Mouse (Mus musculus) embryo, embryonic 10.5 days (tissue): ENCODE measurements around the gene Arl5a.
A peak's percentile ranks its signal among the peaks of the same experiment; 100 is the strongest.

Source experiments
- DNase-seq: peaks from one replicate; pipeline ENCODE4 v3.0.0-alpha.2; 2015; ENCODE audit warnings: low spot score

Gene Arl5a

DNA sequence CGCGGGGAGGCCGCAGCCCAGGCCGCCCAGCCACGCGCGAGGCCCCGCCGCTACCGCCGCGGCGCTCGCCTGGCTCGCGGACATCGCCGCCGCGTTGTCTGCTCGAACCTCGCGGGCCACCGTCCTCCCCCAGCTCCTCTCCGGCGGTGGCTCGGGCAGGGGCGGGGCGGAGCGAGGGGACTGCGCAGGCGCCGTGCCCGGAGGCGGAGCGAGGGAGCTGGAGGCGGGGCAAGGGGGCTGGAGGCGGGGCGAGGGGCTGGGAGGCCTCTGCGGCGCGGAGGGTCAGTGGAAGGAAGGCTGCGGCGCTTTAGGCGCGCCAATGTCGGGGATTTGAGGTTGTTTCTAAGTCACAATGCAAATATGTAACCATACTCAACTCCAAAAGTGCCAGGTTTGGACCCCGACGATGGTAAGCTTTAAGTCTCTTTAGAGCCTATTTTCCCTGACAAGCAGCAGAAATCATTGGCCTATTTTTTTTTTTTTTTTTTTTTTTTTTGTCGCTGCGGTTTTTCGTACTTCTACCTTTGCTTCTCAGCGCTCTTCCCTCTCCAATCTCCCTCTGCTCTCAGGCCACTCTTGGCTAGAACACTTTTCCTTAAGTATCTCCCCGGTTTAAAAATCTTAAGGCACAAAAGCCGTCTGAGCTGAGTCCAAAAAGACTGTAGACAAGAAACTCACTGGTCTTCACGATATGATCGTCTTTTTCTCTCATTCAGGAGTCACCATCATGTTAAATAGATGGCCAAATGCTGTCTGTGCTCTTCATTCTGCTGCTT, at the start of gene Arl5a:
Arl5a (minus strand) TSS at position 155 of the 776 bp plus-strand sequence.
- peak; percentile 91 for DNase-seq

DNA sequence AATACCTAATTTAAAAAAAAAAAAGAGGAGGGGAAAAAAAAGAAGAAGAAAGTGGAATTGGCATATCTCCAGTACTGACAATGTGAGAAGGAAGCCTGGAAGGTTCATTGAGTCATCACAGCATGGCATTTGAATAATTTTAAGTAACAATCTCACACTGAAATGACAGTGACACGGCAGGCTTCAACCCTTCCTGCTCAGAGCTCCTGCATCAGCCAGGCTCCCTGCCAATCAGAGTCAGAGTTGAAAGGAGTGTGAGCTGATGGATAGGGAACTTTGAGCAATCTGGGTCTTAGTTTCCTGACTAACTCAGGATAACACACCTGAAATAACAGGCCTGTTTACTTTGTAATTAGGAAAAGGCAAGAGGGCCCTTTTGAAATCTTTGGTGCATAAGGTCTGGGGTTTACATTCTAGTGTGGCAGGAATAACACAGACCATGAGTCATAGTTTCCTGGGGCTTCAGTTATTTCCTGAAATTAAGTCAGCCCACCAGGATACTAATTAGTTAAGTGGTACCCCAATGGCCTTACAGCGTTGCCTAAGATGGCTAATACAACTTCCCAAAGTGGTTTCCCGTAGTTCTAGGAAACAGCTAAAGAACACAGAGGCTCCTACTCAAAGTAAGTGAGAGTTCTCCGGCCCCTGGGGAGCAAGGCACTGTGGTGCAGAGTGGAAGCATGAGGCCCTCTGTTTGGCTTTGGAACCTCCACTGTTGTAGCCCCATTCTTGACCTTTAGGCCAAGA, 47.0 kb upstream of the Arl5a start:
- DNase-seq, result peak; percentile 64

DNA sequence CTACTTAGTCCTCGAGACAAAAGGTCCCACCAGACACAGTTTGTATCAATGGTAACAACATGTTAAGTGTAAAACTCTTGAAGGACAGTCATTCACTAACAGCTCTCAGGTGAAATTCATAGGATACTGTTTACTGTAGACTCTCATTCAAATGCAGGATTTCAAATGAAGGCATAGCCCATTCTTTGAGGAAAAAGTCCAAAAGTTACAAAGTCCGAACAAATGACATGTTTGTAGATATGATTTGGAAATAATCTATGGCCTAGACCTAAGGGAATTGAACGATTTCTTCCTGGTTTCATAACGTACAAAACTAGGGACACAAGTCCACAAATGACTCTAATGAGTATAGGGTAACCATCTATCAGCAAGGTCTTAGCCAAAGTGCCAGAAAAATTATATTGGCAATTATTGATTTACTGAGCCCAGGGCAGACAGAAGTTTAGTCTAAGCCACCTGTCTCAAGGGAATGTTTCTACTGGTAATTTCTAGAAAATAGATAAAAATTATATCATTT, 45.4 kb upstream of the Arl5a start:
- no peak for DNase-seq

DNA sequence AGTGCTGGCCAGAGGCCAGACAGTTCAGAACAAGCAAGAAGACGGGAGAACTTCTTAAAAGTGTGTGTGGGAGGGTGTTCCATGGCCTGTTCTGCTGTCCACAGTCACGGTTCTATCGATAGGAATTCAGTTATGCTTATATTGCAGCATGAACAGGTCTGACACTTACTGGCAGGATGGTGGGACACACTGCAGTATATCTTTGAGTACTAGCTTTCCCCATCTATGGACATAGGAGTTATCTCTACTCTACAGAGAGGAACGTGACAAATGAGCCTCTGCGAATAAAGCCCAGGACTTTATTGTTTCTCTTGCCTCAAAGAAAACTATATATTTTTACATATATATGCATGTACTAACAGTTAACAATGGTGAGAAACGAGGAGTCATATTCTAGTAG, 42.9 kb upstream of the Arl5a start:
- DNase-seq, result no peak

DNA sequence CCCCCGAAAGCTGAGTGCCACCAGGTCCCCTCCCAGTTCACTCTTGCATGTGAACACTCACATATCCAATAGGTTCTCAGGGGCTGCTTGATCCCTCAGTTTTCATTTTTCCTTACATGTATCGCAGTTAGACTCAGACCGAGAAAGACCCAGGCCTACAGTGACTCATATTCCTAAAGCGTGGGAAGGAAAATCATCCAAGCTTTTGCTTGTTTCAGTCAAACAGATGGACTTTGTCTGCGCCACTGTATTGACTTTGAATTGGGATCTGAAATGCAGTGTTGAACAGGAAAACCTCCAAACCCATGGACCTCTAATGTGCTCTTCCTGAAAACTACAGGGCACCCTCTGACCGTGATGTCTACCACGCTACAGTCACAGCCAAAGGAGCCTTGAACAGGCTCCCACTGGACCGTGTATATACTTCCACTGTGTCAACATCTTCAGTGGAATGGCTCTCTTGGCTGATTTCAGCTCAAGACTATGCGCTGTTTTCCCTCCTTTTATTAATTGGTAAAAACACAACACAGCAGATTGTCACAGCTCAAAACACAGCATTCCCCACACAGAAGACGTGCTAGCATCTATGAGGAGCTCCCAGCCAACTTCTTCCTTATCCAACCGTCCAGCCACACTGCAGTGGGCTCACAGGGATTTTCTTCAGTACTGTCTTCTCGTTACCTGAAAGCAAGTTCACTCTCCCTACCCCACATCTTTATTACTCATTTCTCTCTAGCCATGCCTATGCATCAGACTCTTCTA, 36.7 kb upstream of the Arl5a start:
- DNase-seq, result no peak

DNA sequence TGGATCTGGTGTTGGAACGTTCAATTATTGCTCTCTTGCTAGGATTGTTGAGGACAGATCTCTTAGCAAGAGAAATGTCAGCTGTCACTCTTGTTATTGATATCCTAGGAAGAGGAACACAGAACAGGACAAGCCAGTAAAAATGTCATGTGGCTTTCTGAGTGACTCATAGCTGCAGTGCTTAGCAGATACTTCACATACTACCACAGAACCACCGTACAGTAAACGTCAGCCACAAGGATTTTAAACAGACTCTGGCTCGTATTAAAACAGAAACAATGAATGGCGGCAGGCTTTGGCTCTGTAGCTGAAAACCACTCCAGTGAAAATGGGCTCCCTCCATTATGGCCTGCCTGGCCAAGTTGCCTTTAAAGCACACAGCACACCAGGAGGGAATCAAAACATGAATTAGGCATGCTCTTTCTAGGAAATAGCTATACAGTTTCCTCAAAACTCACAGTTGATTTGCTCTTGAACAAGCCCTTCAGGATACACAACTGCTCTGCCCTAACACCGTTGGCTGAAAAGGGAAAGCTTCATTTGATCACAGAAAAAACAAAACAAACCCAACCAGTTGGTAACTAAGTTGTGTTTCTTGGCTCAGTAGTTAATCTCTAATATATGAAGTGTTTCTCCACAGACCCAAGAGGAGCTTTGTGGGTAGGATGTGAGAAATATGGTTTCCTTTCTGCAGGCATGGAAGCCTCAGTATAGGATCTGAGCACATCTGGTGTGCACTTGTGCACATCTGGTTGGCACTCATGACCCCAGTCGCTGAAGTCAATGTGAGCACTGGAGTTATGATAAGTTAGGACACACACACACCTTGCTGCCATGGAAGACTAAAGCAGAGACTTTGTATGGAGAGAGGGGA, 31.1 kb upstream of the Arl5a start:
- no peak for DNase-seq

DNA sequence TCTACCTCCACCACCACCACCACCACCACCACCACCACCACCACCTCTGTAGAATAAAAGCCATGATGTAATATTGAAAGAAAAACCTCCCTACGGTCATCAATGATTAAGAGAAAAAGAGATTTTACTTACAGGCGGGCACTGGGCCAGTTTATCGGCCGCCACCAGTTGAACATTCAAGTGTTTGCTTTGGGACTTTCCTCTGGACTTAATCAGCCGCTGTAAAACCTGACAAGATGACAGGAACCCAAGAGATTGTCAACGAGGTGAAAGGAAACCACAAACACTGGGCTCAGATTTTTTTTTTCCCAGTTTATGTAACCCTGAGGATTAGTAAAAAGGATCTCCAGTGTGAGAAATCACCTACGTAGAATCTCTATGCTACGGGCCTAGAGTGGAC, 25.1 kb upstream of the Arl5a start:
- DNase-seq, result no peak

DNA sequence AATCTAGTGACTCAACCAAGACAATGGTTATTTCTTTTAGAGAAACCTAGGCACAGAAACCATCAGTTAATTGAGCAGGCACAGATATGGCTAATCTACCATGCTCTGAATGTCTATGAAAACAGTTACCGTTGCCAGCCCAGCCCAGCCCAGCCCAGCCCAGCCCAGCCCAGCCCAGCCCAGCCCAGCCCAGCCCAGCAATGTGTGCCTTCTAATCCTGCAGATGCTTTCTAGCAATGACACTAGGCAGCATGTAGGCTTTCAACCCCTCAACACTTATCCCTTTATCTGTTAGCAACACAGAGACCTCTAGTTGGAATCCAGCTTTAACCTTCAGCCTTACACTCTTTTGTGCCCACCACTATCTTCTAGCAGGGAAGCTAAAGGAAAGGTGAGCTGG, 24.2 kb upstream of the Arl5a start:
- no peak for DNase-seq

DNA sequence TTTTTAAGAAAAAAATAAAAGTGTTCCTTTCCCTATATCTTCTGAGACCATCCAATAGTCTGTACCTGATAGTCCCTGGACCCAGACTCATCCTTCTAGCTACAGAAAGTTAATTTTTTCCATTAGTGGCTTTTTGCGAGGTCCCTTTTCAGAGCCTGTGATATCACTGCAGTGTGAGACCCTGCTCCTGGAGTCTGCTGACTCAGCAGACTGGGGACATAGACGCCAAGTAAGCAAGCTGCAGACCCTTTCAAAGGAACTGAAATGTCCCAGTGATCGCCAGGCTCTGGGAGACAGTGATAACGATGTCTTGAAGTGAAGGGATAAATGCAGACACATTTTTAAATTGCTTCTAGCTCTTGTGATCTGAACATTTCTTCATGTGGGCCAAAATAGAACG, 21.9 kb upstream of the Arl5a start:
- DNase-seq, result no peak

DNA sequence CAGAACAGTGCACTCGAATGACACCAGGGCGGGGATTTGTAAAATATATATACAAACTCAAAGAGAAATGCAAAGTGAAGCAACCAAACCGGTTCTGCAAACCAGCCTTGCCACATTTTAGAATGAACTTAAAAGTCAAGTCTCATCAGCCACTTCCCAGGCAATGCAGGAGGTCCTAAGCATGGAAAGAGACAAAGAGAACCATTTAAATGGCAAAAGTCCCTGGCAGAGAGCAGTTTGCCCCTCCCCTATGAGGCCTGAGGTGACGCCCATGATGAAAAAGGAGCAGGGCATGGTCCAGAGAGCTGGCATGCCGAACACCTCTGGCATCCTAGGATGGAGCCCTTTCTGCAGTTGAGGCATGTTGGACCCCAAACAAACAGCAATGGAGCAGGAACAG, 17.4 kb upstream of the Arl5a start:
- no peak for DNase-seq

DNA sequence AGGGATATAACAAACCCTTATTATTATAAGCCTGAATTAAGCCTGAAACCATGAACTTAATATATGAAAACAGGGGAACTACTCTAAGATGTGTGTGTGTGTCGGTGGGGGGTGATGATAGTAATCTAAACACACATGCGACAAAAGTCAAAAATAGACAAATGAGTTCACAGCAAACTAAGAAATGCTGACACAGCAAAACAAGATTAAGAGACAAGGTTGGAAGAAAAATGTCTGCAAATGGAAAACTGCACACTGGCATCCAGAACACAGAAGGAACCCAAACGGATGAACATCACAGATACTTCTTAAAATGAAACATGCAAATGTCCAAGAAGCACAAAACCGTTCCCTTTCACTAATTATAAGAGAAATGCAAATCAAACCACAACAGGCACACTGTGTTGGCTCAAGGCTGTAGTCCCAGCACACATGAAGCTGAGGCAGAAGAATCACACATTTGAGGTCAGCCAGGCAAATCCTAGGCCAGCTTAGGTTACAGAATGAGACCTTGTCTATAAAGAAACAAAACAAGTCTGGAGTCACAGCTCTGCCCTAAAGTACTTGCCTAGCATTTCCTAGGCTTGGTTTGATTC, 15.8 kb upstream of the Arl5a start:
- DNase-seq, result no peak

DNA sequence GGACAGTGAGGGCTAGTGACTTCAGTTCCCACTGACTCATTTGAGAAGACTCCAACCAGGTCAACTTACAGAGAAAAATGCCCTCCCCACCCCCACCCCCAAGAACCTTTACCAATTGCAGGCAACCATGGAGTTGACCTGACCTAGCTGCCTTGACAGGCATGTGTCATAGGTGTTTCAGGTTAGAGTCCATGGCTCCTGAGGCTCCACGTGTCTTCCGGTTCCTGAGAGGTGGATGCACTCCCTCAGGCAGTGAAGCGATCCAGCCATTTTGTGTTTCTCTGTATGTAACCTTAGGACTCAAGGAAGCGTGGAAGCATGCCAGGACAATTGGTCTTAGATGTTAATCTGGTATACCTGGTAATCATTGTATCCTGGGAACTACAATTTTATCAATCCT, 13.7 kb upstream of the Arl5a start:
- no peak for DNase-seq

DNA sequence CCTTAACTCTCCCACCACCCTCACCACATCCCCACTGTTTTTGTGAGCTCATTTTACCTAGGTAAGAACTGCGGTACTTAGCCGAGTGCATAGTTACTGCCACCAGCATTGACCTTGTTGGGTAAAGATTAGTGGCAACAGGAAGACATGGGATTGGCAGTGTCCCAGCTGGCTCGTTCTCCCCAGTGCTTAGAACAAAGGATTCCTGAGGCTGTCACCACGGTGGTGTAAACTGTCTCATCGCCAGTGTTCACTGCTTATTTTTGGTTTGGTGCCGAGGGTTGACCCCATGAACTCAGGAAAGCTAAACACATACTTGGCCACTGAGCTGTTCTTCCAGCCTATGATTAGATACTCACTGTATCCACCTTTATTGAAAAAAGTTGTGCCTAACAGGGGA, 13.3 kb upstream of the Arl5a start:
- no peak for DNase-seq

DNA sequence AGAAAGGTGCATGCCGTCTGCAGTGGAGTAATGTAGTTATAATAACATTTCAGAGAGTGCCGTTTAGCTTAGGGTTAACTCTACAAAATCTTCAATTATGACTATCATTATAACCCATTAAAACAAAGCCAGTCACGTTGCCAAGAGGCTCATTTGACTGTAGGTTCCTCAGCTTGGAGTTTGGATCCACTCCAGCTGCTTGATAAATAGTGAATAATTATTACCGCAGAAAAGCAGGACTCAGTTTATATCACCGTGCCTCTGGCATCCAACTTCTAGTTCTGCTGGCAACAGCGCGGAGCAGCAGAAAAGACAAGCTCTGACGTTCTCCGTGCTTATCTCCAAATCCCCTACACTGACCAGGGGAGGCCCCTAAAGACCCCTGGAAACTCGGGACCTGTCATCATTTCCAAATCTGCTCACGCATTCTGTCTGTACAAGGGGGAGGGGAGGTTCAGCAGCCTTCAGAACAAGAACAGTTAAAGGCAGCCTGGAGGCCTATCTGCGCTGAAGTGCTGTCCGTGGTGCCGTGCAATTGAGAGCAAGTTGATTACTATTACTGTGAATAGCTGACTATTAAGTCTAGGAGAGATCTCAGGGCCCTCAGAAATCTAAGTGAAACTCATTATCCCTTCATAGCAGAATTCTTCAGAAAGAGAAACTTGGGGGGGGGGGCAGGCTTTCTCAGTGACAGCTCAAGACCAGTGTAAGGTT, 11.4 kb upstream of the Arl5a start:
- DNase-seq, result no peak

DNA sequence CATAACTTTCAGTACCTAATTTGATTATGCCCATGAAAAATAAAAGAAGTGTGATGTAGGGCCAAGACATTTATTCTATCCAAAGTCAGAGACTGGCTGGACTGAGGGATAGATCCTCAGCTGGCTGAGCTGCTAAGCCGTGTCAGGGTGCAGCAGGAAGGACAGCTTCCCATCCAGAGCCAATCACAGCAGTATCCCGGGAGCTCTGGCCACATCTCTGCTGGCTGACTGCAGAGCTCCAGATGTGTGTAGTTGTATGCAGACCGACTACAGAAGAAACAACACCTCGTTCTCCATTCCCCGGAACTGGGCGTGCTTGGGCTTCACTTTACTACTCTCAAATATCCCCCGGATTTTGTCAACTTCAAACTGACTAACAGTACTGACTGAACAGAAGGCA, 8.7 kb upstream of the Arl5a start:
- no peak for DNase-seq

DNA sequence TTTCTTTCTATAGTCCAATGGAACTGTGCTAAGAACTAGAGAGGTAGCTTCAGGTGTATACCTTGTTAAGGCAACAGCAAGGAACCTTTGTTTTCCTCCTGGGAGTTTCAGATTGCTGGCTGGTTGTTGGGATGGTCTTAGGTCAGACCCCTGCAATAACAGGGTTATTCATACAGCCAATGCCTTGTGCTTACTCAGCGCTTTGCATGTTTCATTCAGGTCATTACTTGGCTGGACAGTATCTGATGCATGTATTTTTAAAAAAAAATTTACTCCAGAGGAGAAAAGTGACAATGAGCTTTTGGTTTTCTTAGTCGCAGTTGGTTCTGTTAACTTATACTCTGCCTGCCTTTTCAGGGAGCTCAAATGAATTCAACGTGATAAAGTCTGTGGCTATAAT, 2.7 kb upstream of the Arl5a start:
- DNase-seq, result no peak

DNA sequence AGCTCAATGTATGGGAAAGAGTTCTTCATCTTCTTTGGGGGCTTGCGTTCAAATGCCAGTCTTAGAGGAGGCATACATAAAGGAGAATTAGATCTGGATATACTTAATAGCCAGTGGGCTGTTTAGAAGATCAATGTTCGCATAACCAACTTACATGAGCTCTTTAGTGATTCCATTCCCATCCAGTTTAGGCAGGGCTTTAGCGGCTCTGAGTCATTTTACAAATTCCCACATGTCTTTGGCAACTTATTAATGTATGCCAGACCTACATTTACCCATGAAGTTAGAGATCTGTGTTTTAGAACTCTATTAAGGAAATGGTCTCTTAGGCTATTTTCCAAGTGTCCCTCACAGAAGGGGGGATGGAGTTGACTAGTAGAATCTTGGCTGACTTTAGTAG, 1.3 kb upstream of the Arl5a start:
- no peak for DNase-seq

DNA sequence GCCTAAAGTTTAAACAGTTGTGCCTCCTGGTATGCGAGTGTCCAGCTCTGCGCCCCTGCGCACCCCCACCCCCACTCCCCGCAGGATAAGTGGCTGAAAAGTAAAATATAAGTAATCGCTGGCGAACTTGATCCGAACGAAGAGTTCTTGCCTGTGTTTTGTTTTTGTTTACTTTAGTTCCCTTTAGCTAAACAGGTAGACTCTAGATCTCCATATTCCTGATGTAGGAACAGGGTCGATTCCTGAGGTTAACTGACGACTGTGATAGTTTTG, 758 bp upstream of the Arl5a start:
- DNase-seq, result no peak

DNA sequence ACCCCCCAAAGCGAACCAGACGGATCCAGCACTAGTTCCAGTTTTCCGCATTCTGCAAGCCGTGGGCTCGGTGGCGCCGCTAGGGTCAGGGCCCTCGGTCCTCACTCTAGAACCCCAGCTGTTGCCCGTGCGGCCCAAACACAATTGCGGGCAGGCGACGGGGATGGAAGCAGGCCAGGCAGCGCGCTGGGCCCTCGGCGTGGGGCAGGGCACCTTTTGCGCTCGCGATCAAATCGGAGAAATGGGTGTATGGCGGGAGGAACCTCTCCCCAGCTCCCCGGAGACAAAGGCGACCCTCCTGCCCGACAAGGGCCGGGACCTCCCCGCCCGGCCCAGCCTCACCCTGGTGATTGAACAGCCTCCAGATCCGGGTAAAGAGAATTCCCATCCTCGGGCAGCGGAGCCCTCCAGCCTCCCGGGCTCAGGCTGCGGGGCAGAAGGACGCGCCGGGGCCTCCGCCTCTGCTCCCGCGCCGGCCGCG, 413 bp downstream of the Arl5a start:
- DNase-seq, result peak; percentile 60

DNA sequence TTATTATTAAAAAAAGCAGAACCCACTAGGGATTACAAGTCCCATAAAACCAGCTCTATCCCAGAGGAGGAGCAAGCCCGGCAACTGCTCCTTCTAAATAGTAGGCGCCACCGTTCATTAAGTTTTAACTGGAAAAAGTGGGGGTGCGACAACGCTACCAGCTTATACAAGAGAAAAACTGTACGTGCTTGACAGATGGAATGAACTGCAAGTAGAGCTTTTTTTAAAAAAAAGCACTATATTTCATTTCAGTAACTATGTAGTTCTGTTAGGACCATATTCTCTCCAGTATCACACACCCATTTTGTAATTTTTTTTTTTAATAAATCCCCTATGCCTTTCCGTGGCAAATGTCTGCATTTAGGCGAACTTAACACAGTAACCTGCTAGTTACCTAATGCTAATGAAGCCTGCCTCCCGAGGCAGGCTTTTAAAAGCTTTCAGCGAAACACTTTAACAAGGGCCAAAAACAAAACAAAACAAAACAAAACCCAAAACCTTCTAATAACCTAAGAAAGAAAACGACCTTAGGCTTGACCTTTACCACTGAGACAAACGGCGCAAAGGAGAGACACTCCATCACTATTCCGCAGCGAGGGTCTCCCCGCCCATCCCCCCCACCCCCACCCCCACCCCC, 972 bp downstream of the Arl5a start:
- DNase-seq, result no peak
